Mouse (Mus musculus): ENCODE results near the gene 9330182L06Rik. TPM values are rescaled to one million over a fixed set of nuclear protein-coding genes. Genes with fewer than 3 reads are reported as not detected.

Gene 9330182L06Rik
- total RNA-seq, 2 experiments from 2014 or later, result 30.0 to 30.2 TPM

DNA sequence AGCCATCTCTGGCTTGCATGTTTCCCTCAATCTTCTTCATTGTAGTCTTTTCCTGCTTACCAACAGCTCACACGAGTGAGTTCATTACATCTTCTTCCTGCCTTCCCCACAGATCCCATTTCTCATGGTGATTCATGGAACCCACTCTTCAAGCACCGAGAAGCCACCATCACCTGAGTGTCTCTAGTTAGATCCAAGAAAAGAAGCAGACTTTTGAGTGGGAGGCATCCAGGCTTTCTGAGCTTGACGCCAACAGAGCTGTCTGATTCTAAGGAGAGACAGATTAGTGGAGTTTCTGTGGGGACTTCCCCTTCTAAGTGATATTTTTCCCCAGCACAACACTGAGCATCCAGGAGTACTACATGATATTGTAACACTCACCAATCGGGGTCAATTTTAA lies 259.6 kb downstream of the 9330182L06Rik start:
- no peak for DNase-seq (ENCODE audit: low spot score in 2 of 2)

Small RNA genes lying within 50 kb of the gene (microRNA-seq; reads per million reads assigned to microRNA genes)
- gene Mir879, result 1.8 to 2.7 reads per million in 2 experiments

Other genes with a start within 250 kb of the 9330182L06Rik start
- gene Tmem243, start 165.4 kb upstream of the 9330182L06Rik start, total RNA-seq (2021), result 1 to 10 TPM; 6.7 to 6.8 TPM
- 10 to 100 TPM; 46.2 to 47.2 TPM for gene Dmtf1, start 104.3 kb upstream of the 9330182L06Rik start, total RNA-seq (2021)

Measured in layer of hippocampus, postnatal 10 days (tissue).